Mouse (Mus musculus) cerebellum, postnatal 14 days (tissue): ENCODE data around the gene Scaf4.
A peak's percentile ranks its signal among the peaks of the same experiment; 100 is the strongest.

Experiments
- DNase-seq, 2 experiments: peaks; one replicate each; pipeline ENCODE4 v3.0.0; 2021; ENCODE audit warnings: mixed read lengths in 2 of 2

The Scaf4 gene

DNA sequence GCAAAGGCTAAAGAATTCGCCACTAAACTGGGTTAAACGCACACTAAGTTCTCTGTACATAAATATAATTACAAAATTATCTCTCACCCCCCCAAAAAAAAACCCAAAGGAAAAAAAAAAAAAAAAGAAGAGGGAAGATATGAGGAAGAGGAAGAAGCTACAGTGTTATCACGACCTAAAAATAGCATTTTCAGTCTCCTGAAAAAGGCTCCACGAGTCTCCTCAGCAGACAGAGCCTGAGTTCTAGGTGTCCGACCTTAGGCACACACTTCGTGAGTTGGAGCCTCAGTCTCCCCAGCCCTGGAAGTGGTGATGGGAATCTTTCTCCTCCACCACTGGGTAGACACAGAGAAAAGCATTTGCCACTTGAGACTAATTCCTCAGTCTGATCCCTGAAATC lies 85.7 kb downstream of the Scaf4 start:
- no peak for DNase-seq

DNA sequence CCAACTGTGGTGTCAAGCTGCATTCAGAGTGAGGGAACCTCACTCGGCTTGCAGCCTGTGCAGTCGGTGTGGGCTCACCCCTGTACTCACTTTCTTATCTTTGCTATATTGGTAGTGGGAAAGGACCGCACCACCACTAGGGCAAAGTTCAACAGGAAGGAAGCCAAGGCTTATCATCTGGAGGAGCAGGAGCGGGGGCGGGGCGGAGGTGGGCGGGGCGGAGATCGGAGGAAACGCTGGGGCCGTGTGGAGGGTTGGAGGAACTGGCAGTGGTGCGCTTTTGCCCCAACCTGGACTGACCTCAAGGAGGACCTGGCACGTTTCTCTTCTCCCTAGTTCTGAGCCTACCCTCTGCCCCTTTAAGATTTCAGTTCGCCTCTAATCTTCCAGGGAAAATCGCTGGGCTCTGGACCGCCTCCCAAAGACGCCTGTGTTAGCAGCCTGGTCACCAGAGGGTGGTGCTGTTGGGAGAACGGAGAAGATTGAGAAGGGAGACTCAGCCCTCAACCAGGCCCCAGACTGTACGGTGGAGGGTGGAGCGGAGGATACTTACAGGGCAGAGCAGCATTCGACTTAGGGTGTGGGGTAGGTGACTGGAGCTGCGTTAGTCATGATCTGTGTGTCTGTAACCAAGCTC lies 86.8 kb downstream of the Scaf4 start:
- DNase-seq, result peak; percentile 73 to 84

DNA sequence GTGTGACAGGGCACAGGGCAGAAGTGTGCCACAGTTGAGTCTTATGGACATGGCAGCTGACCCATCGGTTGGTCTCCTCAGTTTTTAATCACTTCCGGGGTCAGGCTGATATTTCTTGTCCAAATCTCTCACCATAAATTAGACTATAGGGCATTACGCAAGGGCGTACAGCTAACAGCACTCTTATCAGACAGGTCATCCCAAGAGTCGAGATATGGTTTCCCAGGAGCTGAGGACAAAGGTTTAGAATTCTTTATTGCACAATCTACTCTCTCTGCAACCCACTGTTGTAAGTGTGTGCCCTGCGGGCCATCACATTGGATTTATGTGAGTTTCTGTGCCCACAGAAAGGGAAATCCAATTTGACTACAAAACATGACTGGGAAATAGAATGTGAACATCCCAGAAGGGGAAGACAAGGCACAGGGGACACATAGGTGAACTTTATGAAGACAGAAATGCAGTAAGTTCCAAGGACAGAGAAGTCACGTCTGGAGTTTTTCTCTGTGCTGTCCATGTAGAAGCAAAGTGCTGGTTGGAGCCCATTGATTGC lies 87.5 kb downstream of the Scaf4 start:
- DNase-seq, result no peak

DNA sequence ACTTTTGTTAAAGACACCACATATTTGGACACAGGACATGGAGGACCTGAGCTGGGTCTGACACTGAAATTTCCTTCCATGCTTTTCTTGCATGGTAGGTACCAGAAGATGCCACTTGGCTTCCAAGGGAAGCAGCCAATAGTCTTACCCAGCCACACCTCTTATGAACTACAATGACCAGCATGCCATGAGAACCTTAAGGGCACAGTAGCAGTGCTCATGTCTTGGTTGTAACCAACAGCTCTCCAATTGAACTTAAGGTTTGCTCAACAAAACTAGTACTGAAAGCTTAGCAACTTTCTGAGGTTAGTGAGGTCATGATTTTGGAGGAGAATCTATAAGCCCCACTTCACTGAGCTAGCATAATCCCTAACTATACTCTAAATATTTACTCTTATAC lies 90.6 kb downstream of the Scaf4 start:
- DNase-seq, result no peak

DNA sequence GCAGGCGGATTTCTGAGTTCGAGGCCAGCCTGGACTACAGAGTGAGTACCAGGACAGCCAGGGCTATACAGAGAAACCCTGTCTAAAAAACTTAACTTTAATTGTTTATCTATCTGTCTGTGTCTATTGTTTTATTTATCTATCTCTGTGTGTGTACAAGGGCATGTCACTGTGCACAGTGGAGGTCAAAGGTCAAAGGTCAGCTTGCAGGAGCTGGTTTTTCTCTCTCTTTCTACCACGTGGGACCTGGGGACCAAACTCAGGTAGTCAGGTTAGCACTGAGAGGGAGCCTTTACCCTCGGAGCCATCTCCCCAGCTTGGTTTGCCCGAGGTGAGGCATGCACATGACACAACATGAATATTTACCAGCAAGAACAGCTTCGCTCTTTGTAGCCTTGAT lies 93.0 kb downstream of the Scaf4 start:
- no peak for DNase-seq

DNA sequence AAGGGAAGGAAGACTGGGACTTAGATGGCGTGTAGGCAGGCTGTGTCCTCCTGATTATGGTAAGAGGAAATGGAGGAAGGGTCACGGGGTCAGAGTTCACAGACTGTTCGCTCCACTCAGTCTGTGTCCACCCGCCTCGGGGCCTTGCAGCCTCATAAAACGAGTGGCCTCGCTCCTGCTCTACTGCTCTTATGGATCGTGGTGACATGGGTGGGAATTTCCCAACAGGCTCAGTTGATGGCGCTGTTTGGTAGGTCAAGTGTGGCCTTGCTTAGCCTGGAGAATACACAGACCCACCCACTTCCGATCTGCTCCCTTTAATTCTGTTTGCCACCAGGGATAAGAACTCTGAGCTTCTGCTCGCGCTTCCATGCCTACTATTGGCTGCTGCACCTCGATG lies 96.8 kb downstream of the Scaf4 start:
- peak in 1 of 2 experiments; percentile 30 for DNase-seq

DNA sequence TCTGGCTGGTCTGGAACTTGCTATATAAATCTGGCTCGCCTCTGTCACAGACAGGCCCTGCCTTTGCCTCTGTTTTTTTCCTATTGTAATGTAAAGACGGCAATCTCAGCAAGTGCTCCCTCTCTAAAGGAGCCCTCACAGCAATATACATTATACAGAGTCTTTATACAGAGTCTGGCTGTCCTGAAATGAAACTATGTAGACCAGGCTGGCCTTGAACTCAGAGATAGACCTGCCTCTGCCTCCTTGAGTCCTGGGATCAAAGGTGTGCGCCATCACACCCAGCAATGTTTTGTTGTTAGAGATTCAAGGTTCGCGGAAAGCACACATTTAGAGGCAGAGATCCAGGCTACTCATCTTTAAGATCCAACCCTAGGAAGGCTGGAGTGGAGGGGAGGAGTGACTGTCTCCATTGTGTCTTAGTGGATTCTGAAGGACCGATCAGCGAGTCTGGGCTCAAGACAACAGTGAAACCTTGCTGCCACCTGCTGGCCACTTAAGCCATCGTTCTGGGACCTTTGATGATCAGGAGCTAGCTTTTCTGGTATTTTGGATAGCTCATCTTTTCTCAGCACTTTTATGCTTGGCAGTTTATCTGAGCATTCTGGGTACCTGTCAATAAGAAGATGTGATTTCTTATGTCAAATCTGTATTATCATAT lies 98.2 kb downstream of the Scaf4 start:
- DNase-seq, result peak; percentile 91 to 93

DNA sequence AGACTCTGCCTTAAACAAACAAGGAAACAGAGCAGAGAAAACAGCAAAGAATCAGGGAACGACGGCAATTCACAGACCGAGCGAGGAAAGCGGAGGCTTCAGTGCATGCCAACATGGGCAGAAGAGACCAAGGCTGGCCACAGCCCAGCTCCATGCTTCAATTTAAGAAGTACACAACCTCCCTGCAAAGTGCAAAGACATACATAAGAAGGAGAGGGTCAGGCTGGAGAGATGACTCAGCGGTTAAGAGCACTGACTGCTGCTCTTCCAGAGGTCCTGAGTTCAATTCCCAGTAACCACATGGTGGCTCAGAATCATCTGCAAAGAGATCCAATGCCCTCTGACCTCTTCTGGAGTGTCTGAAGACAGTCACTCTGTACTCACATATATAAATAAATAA lies 100.2 kb downstream of the Scaf4 start:
- DNase-seq, result no peak

DNA sequence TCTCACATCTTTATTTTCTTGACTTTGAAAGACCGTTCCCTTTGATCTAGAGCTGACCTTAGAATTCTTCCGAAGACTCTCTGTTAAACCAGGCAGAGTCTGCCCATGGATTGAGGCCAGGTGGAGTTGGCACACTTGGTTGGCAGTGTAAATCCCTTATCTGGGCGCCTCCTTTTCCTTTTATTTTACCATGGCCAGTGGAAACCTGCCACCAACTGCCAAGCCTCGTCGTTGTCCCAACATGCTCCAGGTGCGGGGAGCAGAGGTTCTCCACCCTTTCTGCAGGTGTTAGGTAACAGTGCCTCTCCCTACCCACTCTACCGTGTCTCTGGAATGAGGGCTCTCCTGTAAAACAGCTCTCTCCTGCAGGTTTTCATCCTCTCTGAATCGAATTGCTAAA lies 102.6 kb downstream of the Scaf4 start:
- peak; percentile 69 to 71 for DNase-seq

DNA sequence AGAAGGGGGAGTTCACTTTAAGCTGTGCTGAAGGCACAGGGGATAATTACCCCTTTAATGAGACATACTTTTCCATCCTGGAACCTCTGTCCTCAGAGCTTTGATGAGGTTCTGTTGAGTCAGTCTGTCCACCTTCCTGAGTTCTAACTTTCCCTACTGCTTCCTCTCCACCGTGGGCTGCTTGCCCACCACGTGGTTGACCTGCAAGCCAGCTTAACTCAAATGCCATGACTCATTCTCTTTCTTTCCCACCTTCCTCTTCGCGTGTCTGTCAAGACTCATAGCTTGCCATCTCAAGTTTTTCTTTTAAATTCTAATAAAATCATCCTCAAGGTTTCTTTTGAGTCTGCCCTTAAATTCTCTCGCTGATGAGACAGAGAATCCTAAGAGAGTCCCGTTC lies 103.3 kb downstream of the Scaf4 start:
- DNase-seq, result no peak

DNA sequence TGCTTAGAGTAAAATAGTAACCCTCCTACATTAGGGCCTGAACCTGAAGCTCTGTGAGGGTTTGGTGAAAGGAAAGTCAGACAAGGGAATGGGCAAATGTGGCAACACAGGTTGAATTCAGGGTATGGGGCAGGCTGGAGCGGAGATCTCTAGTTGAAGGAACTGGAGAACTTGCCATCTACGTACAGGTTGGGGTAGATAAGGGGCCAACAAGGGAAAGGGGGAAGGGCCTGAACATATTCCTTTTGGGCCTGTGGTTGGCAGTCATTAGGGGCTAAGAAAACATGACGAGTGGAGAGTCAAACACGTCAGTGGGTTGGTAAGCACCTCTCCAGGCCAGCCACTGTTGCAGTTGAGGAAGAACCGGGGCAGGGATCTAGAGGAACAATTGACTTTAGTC lies 104.4 kb downstream of the Scaf4 start:
- no peak for DNase-seq

DNA sequence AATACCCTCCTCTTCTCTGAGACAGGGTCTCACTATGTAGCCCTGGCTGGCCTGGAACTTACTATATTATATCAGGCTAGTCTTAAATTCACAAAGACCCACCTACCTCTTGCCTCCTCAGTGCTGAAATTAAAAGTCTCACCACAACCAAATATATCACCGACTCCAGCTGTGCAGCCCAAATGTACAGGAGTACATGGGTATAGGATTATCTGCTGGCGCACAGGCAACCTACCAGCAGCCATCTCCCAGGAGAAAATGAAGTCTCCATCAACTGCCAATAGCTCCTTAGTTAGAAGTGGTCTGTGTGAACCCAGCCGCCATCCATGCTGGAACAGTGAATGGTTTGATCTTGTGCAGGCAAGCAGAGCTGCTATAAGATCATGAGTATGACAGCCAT lies 105.9 kb downstream of the Scaf4 start:
- no peak for DNase-seq

DNA sequence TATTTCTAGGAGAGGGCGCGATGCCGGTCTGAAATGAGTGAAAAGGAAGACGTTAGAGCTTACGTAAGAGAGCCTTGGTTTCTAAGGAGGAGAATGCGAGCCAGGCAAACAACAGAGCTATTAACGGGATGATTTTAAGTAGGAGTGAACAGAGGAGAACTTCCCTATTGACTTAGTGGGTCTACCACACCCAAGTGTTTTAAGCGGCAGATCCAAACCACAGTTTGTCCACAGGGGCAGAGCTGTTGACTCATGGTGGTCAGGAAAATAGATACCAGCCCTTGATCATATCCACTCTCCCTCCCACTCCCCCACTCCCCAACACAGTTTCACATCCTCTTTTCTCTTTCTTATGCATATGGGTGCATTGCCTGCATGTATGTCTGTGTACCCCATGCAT lies 106.9 kb downstream of the Scaf4 start:
- DNase-seq, result no peak

DNA sequence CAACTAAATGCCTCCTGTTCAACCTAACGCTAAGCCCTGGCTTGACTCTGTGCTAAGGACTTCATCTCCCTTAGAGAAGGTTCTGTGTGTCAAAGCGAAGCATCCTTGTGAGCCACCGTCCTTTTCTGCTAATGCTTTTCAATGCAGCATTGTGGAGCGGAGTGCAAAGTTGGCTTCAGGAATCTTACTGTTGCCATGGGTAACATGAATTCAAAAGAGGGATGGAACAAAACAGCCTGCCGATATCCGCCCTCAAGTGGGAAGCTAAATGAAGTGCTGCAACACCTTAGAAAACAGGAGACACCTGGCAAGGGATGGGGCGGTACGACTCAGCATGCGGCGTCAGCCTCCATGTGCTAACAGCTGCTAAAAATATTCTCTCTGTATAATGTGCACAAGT lies 107.8 kb downstream of the Scaf4 start:
- DNase-seq, result no peak
